Mouse (Mus musculus) bone marrow, adult 2 months (tissue): ENCODE measurements around the gene Shisal1. TPM values are rescaled to one million over a fixed set of nuclear protein-coding genes. Genes with fewer than 3 reads are reported as not detected.

Source experiments
- H3K27ac ChIP-seq: fragments of 200-500 bp; 2 replicates; pipeline ENCODE4 v1.5.1; 2012; ENCODE audit warnings: low read depth, mild to moderate bottlenecking, control low read depth, inconsistent platforms, low read length; ENCODE audit not compliant: control insufficient read depth, poor library complexity, insufficient read depth
- H3K4me1 ChIP-seq: fragments of 200-500 bp; 2 replicates; pipeline ENCODE4 v1.6.1; 2011; ENCODE audit warnings: low read length; ENCODE audit not compliant: control insufficient read depth, insufficient read depth
- H3K4me3 ChIP-seq: fragments of 200-500 bp; replicated peaks from 2 replicates; pipeline ENCODE3; 2011; ENCODE audit warnings: mild to moderate bottlenecking, low read depth, low read length, control low read depth; ENCODE audit not compliant: control insufficient read depth
- CTCF ChIP-seq: fragments of 200-500 bp; IDR thresholded peaks from 2 replicates; pipeline ENCODE4 v1.5.1; 2011; ENCODE audit warnings: low read length, control low read depth; ENCODE audit not compliant: control insufficient read depth, insufficient read depth
- POLR2A ChIP-seq: fragments of 200-500 bp; IDR thresholded peaks from 2 replicates; pipeline ENCODE4 v1.6.1; 2011; ENCODE audit warnings: low read depth, mild to moderate bottlenecking, control low read depth, low read length, borderline replicate concordance; ENCODE audit not compliant: control insufficient read depth
- WGBS: fragments of 180-500 bp; shearing (Covaris S2); methylation state at CpG from one replicate; pipeline ENCODE4 v1.1.7; 2018; 5-methylcytosine and 5-hydroxymethylcytosine counted together
- polyA plus RNA-seq: library from polyadenylated mRNA; stranded (reverse); fragments of >200 nt; gene quantifications from 2 replicates; pipeline ENCODE4 v1.2.4, GENCODE M21; 2011; ENCODE audit warnings: low replicate concordance; ENCODE audit not compliant: missing spikeins, insufficient read depth, insufficient read length

Gene Shisal1
- polyA plus RNA-seq, 1 experiment, result 0.75 TPM

GRCm38 (mm10) chr15:84461429-84461828 lies 14.5 kb upstream of the Shisal1 start:
- WGBS, result 71% methylated on average over 2 of the region's 2 CpGs
- no peak for TF ChIP-seq CTCF
- TF ChIP-seq POLR2A, result no peak
- peaks cover 3% of the 10 kb centered on the region; the same call in 1 of the 2 replicates for H3K4me1 ChIP-seq
- no peak overlapping the region for H3K4me3 ChIP-seq
- no peak overlapping the region for H3K27ac ChIP-seq

GRCm38 (mm10) chr15:84458983-84459382 lies 12.1 kb upstream of the Shisal1 start:
- no peak overlapping the region for H3K4me3 ChIP-seq
- H3K4me1 ChIP-seq, result no peaks in the 10 kb centered on the region
- 60% methylated on average over 6 of the region's 6 CpGs for WGBS
- TF ChIP-seq CTCF, result no peak
- TF ChIP-seq POLR2A, result no peak
- no peak overlapping the region for H3K27ac ChIP-seq

- 55% methylated on average over 6 of the region's 6 CpGs for WGBS
- TF ChIP-seq POLR2A (no peak), CTCF (no peak)
- H3K4me3 ChIP-seq, result no peak overlapping the region
Observed at GRCm38 (mm10) chr15:84455286-84455685, 8.4 kb upstream of the Shisal1 start.

GRCm38 (mm10) chr15:84453091-84453490 lies 6.2 kb upstream of the Shisal1 start:
- no peaks in the 10 kb centered on the region; the same call in 1 of the 2 replicates for H3K4me1 ChIP-seq
- no peak overlapping the region for H3K27ac ChIP-seq
- TF ChIP-seq POLR2A, result no peak
- no peak for TF ChIP-seq CTCF
- H3K4me3 ChIP-seq, result no peak overlapping the region
- 82% methylated on average over 2 of the region's 2 CpGs for WGBS

More at GRCm38 (mm10) chr15:84455286-84455685, 8.4 kb upstream of the Shisal1 start:
- Histone ChIP-seq H3K4me1 (no peaks in the 10 kb centered on the region; the same call in 1 of the 2 replicates), H3K27ac (no peak overlapping the region)

- WGBS, result 1% methylated on average over 21 of the region's 21 CpGs
- Histone ChIP-seq H3K27ac (no peak overlapping the region), H3K4me1 (no peaks in the 10 kb centered on the region; the same call in 1 of the 2 replicates), H3K4me3 (no peak overlapping the region)
- TF ChIP-seq POLR2A (no peak), CTCF (no peak)
Observed at GRCm38 (mm10) chr15:84450441-84451183, 3.7 kb upstream of the Shisal1 start.

- no peaks in the 10 kb centered on the region for H3K4me1 ChIP-seq
- H3K27ac ChIP-seq, result no peak overlapping the region
- WGBS, result 6% methylated on average over 99 of the region's 99 CpGs
- H3K4me3 ChIP-seq, result no peak overlapping the region
- no peak for TF ChIP-seq POLR2A
- no peak for TF ChIP-seq CTCF
Observed at GRCm38 (mm10) chr15:84445812-84446716, 833 bp downstream of the Shisal1 start.

- Histone ChIP-seq H3K4me3 (no peak overlapping the region), H3K4me1 (no peaks in the 10 kb centered on the region), H3K27ac (no peak overlapping the region)
- WGBS, result 49% methylated on average over 7 of the region's 7 CpGs
- TF ChIP-seq CTCF (no peak), POLR2A (no peak)
Observed at GRCm38 (mm10) chr15:84444181-84444580, 2.7 kb downstream of the Shisal1 start.

GRCm38 (mm10) chr15:84443631-84444030 lies 3.3 kb downstream of the Shisal1 start:
- 86% methylated on average over 10 of the region's 10 CpGs for WGBS
- Histone ChIP-seq H3K4me1 (no peaks in the 10 kb centered on the region), H3K4me3 (no peak overlapping the region), H3K27ac (no peak overlapping the region)
- TF ChIP-seq CTCF, result no peak
- TF ChIP-seq POLR2A, result no peak
